Mouse (Mus musculus) cerebellum, adult 2 months (tissue): ENCODE data around the gene Smtn.
A peak's percentile ranks its signal among the peaks of the same experiment; 100 is the strongest.

Source experiments
- CTCF ChIP-seq: fragments of 200-500 bp; IDR thresholded peaks from 2 replicates; pipeline ENCODE4 v1.5.1; 2011; ENCODE audit warnings: low read depth, mild to moderate bottlenecking, control low read depth, low read length, moderate library complexity, borderline replicate concordance; ENCODE audit not compliant: insufficient read depth
- POLR2A ChIP-seq: fragments of 200-500 bp; IDR thresholded peaks from 2 replicates; pipeline ENCODE4 v1.6.1; 2011; ENCODE audit warnings: low read length, control low read depth, borderline replicate concordance; ENCODE audit not compliant: insufficient read depth

GRCm38 (mm10) chr11:3519756-3520398 is 20.5 kb downstream of the Smtn start:
- 0 out of 2 replicates have a peak, but pooled peaks have one; percentile 8 for TF ChIP-seq POLR2A
- TF ChIP-seq CTCF, result no peak
